8 mouse cellular contexts compared by ENCODE assay signal in genomic region chr17:29045741-29046530, GRCm38 (mm10). TPM values are rescaled to one million over a fixed set of nuclear protein-coding genes. Genes with fewer than 3 reads are reported as not detected.
DNase-seq lines count a peak whose midpoint lies in the region; ATAC-seq and TF ChIP-seq lines count a peak whose summit lies in the region.

No protein-coding gene starts in this region.

- peak; percentile 21; the same call in 1 of the 2 replicates for ATAC-seq in forebrain, embryonic 12.5 days (ENCODE audit: low FRiP score)

- H3K27me3 ChIP-seq in forebrain, embryonic 12.5 days: no peaks in the 10 kb centered on the region

- no peak overlapping the region for H3K9ac ChIP-seq in forebrain, embryonic 12.5 days

- no peak overlapping the region for H3K4me2 ChIP-seq in forebrain, embryonic 12.5 days

- TF ChIP-seq CTCF in gastrocnemius, adult 2 months (IDR thresholded peaks at IDR 0.05): no peak

- peaks cover 62% of the 10 kb centered on the region for H3K36me3 ChIP-seq in forebrain, embryonic 12.5 days (replicated peaks)

- H3K4me1 ChIP-seq in forebrain, embryonic 12.5 days: 0 out of 2 replicates have a peak, but pooled peaks cover 4% of the 10 kb centered on the region

- H3K9me3 ChIP-seq in forebrain, embryonic 12.5 days: no peaks in the 10 kb centered on the region

- peak overlapping the region; percentile 43; the same call in 1 of the 2 replicates for H3K27ac ChIP-seq in gastrocnemius, adult 2 months
- peak overlapping the region; percentile 33; the same call in 1 of the 2 replicates for H3K27ac ChIP-seq in forebrain, embryonic 12.5 days

- intact Hi-C loops in gastrocnemius, adult 2 months (cut with DNase I): no loop called here

- no peak overlapping the region for H3K4me3 ChIP-seq in gastrocnemius, adult 2 months
- no peak overlapping the region for H3K4me3 ChIP-seq in forebrain, embryonic 12.5 days (replicated peaks)

- DNase-seq in gastrocnemius, adult 2 months: no peak
- DNase-seq in gastrocnemius, postnatal 4 days (ENCODE audit: low spot score in 2 of 2): no peak
- peak; percentile 48 for DNase-seq in NIH3T3 (ENCODE audit: low read depth)
- DNase-seq in kidney, adult 9 months: peak; percentile 90
- DNase-seq in lung, postnatal 36 days: peak; percentile 73
- DNase-seq in frontal cortex, postnatal 10 days (ENCODE audit: low spot score in 2 of 2): no peak
- DNase-seq in layer of hippocampus, postnatal 36 days: no peak

- WGBS in forebrain, embryonic 12.5 days: 71% methylated on average over 12 of the region's 12 CpGs

RNA-seq across cellular contexts. Expression of gene Srsf3, which starts 13.5 kb away (rescaled TPM):
- 10 to 100 TPM; 38.8 to 55.6 TPM for total RNA-seq in gastrocnemius, adult 2 months (2021)
- total RNA-seq in gastrocnemius, postnatal 4 days (2021): 100 to 1,000 TPM; 129 TPM
- 852 and 860 TPM in 2 replicates for polyA plus RNA-seq in forebrain, embryonic 12.5 days (2016; fragmentation: Nextera tagmentation; extraction: Ambion mirVana)
- 100 to 1,000 TPM; 141 to 147 TPM for total RNA-seq in layer of hippocampus, postnatal 36 days (2021)

RNA-seq across cellular contexts. Expression of gene Stk38, which starts 38.1 kb away (rescaled TPM):
- total RNA-seq in gastrocnemius, adult 2 months (2021): 10 to 100 TPM; 26.9 to 29.2 TPM
- 10 to 100 TPM; 60.3 to 66.7 TPM for total RNA-seq in gastrocnemius, postnatal 4 days (2021)
- polyA plus RNA-seq in forebrain, embryonic 12.5 days (2016; fragmentation: Nextera tagmentation; extraction: Ambion mirVana): 149 and 154 TPM in 2 replicates
- 10 to 100 TPM; 51.7 to 55.6 TPM for total RNA-seq in layer of hippocampus, postnatal 36 days (2021)

RNA-seq across cellular contexts. Expression of gene Cdkn1a, which starts 44.8 kb away (rescaled TPM):
- 100 to 1,000 TPM in 1 of 2 experiments, 10 to 100 TPM in 1; 32.6 to 103 TPM for total RNA-seq in gastrocnemius, adult 2 months (2021)
- total RNA-seq in gastrocnemius, postnatal 4 days (2021): 100 to 1,000 TPM; 138 to 142 TPM
- polyA plus RNA-seq in forebrain, embryonic 12.5 days (2016; fragmentation: Nextera tagmentation; extraction: Ambion mirVana): 29.6 and 34.0 TPM in 2 replicates
- 10 to 100 TPM; 12.9 to 16.7 TPM for total RNA-seq in layer of hippocampus, postnatal 36 days (2021)

Comparison
In these comparisons a context has a peak if more than half of its experiments do, and no peak if none do; other contexts are left out.
1. DNase-seq: peak in NIH3T3 (single experiment), kidney, adult 9 months (single experiment) and lung, postnatal 36 days (single experiment); none in gastrocnemius, adult 2 months (single experiment), gastrocnemius, postnatal 4 days (0 of 2), frontal cortex, postnatal 10 days (0 of 2) and layer of hippocampus, postnatal 36 days (0 of 2).